Mouse (Mus musculus) liver, adult 2 months (tissue): ENCODE results near the gene Plscr1. TPM values are rescaled to one million over a fixed set of nuclear protein-coding genes. Genes with fewer than 3 reads are reported as not detected.

ENCODE experiments used
- DNase-seq: peaks from one replicate; pipeline ENCODE4 v3.0.0-alpha.2; 2011; ENCODE audit warnings: low read depth, low spot score; ENCODE audit errors: extremely low read depth
- H3K27ac ChIP-seq: fragments of 200-500 bp; replicated peaks from 2 replicates; pipeline ENCODE4 v1.5.1; 2012; ENCODE audit warnings: low read depth, mild to moderate bottlenecking, control low read depth, inconsistent platforms, low read length; ENCODE audit not compliant: insufficient read depth
- H3K27me3 ChIP-seq: fragments of 200-500 bp; 2 replicates; pipeline ENCODE4 v1.6.1; 2012; ENCODE audit warnings: mild to moderate bottlenecking, moderate library complexity, low read length, inconsistent platforms; ENCODE audit not compliant: control insufficient read depth, insufficient read depth
- H3K36me3 ChIP-seq: fragments of 200-500 bp; 2 replicates; pipeline ENCODE4 v1.6.1; 2012; ENCODE audit warnings: low read length, inconsistent platforms; ENCODE audit not compliant: control insufficient read depth, insufficient read depth
- H3K4me1 ChIP-seq: fragments of 200-500 bp; 2 replicates; pipeline ENCODE4 v1.6.1; 2011; ENCODE audit warnings: low read length; ENCODE audit not compliant: control insufficient read depth, insufficient read depth
- H3K4me3 ChIP-seq: fragments of 200-500 bp; 2 replicates; pipeline ENCODE4 v1.5.1; 2011; ENCODE audit warnings: low read depth, mild to moderate bottlenecking, control low read depth, low read length, moderate library complexity; ENCODE audit not compliant: insufficient read depth
- H3K79me2 ChIP-seq: fragments of 200-500 bp; 2 replicates; pipeline ENCODE4 v1.6.1; 2012; ENCODE audit warnings: inconsistent platforms, mild to moderate bottlenecking, low read length, moderate library complexity; ENCODE audit not compliant: control insufficient read depth, insufficient read depth
- H3K9ac ChIP-seq: fragments of 200-500 bp; 2 replicates; pipeline ENCODE4 v1.6.1; 2012; ENCODE audit warnings: low read depth, mild to moderate bottlenecking, control low read depth, inconsistent platforms, low read length
- CTCF ChIP-seq: fragments of 200-500 bp; IDR thresholded peaks from 2 replicates; pipeline ENCODE4 v1.5.1; 2011; ENCODE audit warnings: low read depth, low read length, control low read depth
- POLR2A ChIP-seq: fragments of 200-500 bp; IDR thresholded peaks from 2 replicates; pipeline ENCODE4 v1.6.1; 2011; ENCODE audit warnings: low read length, control low read depth; ENCODE audit not compliant: insufficient read depth; ENCODE audit errors: extremely low read depth
- WGBS: fragments of 180-500 bp; shearing (Covaris S2); methylation state at CpG from one replicate; pipeline ENCODE4 v1.1.7; 2018; 5-methylcytosine and 5-hydroxymethylcytosine counted together
- polyA plus RNA-seq: library from polyadenylated mRNA; depleted of rRNA; stranded (reverse); fragments of >200 nt; gene quantifications from 2 replicates; pipeline ENCODE4 v1.2.3, GENCODE M21; 2012; rRNA removed
- total RNA-seq: library from RNA; depleted of rRNA; stranded (reverse); fragments of >200 nt; gene quantifications from 2 replicates; pipeline ENCODE4 v1.2.3, GENCODE M21; 2014; rRNA removed

Plscr1 gene
- total and polyA plus RNA-seq, 2 experiments, result 9.9 to 18.3 TPM

GRCm38 (mm10) chr9:92316791-92317190 lies 67.2 kb downstream of the Plscr1 start:
- Histone ChIP-seq H3K27ac (no peak overlapping the region), H3K9ac (no peak overlapping the region), H3K4me1 (no peaks in the 10 kb centered on the region), H3K4me3 (no peak overlapping the region), H3K36me3 (no peaks in the 10 kb centered on the region), H3K27me3 (no peaks in the 10 kb centered on the region), H3K79me2 (no peaks in the 10 kb centered on the region)
- DNase-seq, result no peak
- TF ChIP-seq CTCF, result no peak
- no peak for TF ChIP-seq POLR2A
- 84% methylated on average over 3 of the region's 3 CpGs for WGBS

Other genes with a start within 250 kb of the Plscr1 start
- gene Plscr5, start 56.8 kb upstream of the Plscr1 start, total RNA-seq, result not detected in 2 replicates
- not detected in 2 replicates for gene Plscr5, start 56.8 kb upstream of the Plscr1 start, polyA plus RNA-seq
- 27.4 and 51.6 TPM in 2 replicates for gene Plscr2, start 25.9 kb downstream of the Plscr1 start, total RNA-seq
- 13.6 and 13.9 TPM in 2 replicates for gene Plscr2, start 25.9 kb downstream of the Plscr1 start, polyA plus RNA-seq
- gene 1700057G04Rik, start 59.6 kb downstream of the Plscr1 start, total RNA-seq, result not detected in 2 replicates
- gene 1700057G04Rik, start 59.6 kb downstream of the Plscr1 start, polyA plus RNA-seq, result not detected in 2 replicates
- 2.1 and 2.6 TPM in 2 replicates for gene Plscr4, start 207.6 kb downstream of the Plscr1 start, total RNA-seq
- gene Plscr4, start 207.6 kb downstream of the Plscr1 start, polyA plus RNA-seq, result 0.87 and 1.6 TPM in 2 replicates